Mouse (Mus musculus) hindbrain, embryonic 11.5 days (tissue): ENCODE results near the gene Scnm1. TPM values are rescaled to one million over a fixed set of nuclear protein-coding genes. Genes with fewer than 3 reads are reported as not detected.
"Not testable (repeated sequence)": the region's sequence is repeated elsewhere in the genome, so short reads cannot be mapped to it uniquely, and the experiment has no call there.

Experiments
- ATAC-seq: fragments of 200-750 bp; cut with Nextera tagmentation; 2 replicates; pipeline ENCODE4 v1.8.0; 2017; ENCODE audit warnings: mild to moderate bottlenecking, moderate TSS enrichment, moderate library complexity; ENCODE audit not compliant: low FRiP score
- DNase-seq: peaks from one replicate; pipeline ENCODE4 v3.0.0-alpha.2; 2015; ENCODE audit warnings: low spot score
- H3K27ac ChIP-seq: fragments of 300-500 bp; sonication (generic); 2 replicates; pipeline ENCODE4 v1.5.1; 2014; ENCODE audit warnings: mild to moderate bottlenecking, low read depth, low read length
- H3K27me3 ChIP-seq: fragments of 300-500 bp; sonication (generic); 2 replicates; pipeline ENCODE4 v1.6.1; 2014; ENCODE audit warnings: mild to moderate bottlenecking, low read length, moderate library complexity, mixed read lengths; ENCODE audit not compliant: control insufficient read depth, insufficient read depth
- H3K36me3 ChIP-seq: fragments of 300-500 bp; sonication (generic); 2 replicates; pipeline ENCODE4 v1.6.1; 2014; ENCODE audit warnings: mild to moderate bottlenecking, low read length, moderate library complexity, mixed read lengths; ENCODE audit not compliant: control insufficient read depth, insufficient read depth
- H3K4me1 ChIP-seq: fragments of 300-500 bp; sonication (generic); replicated peaks from 2 replicates; pipeline ENCODE4 v1.6.1; 2014; ENCODE audit warnings: low read length, mixed read lengths; ENCODE audit not compliant: control insufficient read depth, insufficient read depth
- H3K4me2 ChIP-seq: fragments of 300-500 bp; sonication (generic); replicated peaks from 2 replicates; pipeline ENCODE4 v1.6.1; 2014; ENCODE audit warnings: mild to moderate bottlenecking, low read depth, low read length
- H3K4me3 ChIP-seq: fragments of 300-500 bp; sonication (generic); 2 replicates; pipeline ENCODE4 v1.5.1; 2014; ENCODE audit warnings: low read depth, low read length
- H3K9ac ChIP-seq: fragments of 300-500 bp; sonication (generic); 2 replicates; pipeline ENCODE4 v1.6.1; 2014; ENCODE audit warnings: low read depth, low read length
- H3K9me3 ChIP-seq: fragments of 300-500 bp; sonication (generic); 2 replicates; pipeline ENCODE4 v1.6.1; 2016; ENCODE audit warnings: low read length; ENCODE audit not compliant: control insufficient read depth
- WGBS: fragments of 180-500 bp; shearing (Covaris S2); extraction: QIAGEN DNeasy Blood & Tissue Kit; methylation state at CpG from one replicate; pipeline ENCODE4 v1.1.7; 2014; 5-methylcytosine and 5-hydroxymethylcytosine counted together
- polyA plus RNA-seq: library from polyadenylated mRNA; unstranded; fragments of >200 nt; fragmentation: Nextera tagmentation; extraction: Ambion mirVana; gene quantifications from 2 replicates; pipeline ENCODE4 v1.2.1, GENCODE M21; 2014

Scnm1 gene
- polyA plus RNA-seq, 1 experiment from 2014 or later, result 83.2 TPM

DNA sequence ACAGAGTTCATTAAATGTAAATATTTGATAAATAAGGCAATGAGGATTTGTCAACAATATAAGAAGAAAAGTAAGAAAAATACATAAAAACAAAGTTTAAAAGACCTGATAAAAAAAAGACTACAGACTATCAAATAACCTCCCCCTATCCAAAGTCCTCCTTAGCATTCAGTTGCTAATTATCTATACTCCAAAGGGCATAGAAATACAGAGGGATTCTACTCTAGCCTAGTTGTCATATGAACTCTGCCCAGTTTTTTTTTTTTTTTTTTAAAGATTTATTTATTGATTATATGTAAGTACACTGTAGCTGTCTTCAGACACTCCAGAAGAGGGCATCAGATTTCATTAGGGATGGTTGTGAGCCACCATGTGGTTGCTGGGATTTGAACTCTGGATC lies 26.5 kb downstream of the Scnm1 start:
- H3K9me3 ChIP-seq, H3K9ac ChIP-seq, DNase-seq, ATAC-seq, H3K4me1 ChIP-seq, H3K4me3 ChIP-seq, H3K36me3 ChIP-seq, H3K27me3 ChIP-seq, H3K27ac ChIP-seq: not testable (repeated sequence)
- peak overlapping the region; percentile 51 for H3K4me2 ChIP-seq

DNA sequence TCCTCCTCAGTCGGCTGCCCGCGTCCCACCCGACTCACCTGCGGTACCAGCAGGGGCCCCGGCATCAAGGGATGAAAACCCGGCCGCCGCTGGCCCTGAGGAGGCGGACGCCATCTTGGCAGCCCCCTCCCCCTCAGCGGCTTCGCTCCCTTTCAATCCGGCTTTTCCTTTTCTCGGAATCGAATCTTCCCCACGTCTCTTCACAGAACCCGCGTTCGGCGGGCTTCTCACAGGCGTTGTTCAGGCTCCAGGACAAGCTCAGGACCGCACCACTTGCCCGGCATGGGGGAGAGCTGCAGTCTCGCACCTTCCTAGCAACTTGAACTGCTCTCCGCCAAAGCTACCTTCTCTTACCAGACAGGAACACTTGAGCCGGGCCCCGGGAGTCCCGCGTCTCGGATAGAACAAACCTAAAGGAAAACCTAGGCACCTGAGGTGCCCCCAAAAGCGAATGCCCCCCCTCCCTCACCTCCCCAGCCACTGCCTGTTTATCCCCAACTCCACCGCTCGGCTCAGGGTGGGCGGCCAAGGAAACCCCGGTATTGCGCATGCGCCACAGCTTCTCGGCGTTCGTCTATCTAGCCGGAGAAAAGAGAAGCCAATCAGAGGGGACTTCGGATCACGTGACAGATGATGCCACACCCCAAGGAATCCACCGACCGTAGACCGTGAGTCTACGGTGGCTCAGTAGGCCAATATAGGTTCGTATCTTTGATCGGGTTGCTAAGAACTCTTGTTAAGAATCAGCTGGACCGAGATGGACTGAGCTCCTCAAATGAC lies 27.3 kb downstream of the Scnm1 start, which contains the start of gene Pip5k1a:
Gene Pip5k1a (minus strand): TSS at position 593 of the 780 bp plus-strand sequence.
- H3K4me1 ChIP-seq, result no peaks in the 10 kb centered on the region
- peak within 1 kb of the TSS; percentile 84 for H3K9ac ChIP-seq
- ATAC-seq (peak; percentile 91), DNase-seq (peak; percentile 97)
- H3K27me3 ChIP-seq, result no peaks in the 10 kb centered on the region
- H3K4me2 ChIP-seq, result peak within 1 kb of the TSS; percentile 51
- H3K4me3 ChIP-seq, result peak within 1 kb of the TSS; percentile 94
- H3K36me3 ChIP-seq, result no peaks in the 10 kb centered on the region
- H3K9me3 ChIP-seq, result no peaks in the 10 kb centered on the region
- H3K27ac ChIP-seq, result peak within 1 kb of the TSS; percentile 76
- under 1% methylated on average over 51 of the region's 51 CpGs for WGBS

DNA sequence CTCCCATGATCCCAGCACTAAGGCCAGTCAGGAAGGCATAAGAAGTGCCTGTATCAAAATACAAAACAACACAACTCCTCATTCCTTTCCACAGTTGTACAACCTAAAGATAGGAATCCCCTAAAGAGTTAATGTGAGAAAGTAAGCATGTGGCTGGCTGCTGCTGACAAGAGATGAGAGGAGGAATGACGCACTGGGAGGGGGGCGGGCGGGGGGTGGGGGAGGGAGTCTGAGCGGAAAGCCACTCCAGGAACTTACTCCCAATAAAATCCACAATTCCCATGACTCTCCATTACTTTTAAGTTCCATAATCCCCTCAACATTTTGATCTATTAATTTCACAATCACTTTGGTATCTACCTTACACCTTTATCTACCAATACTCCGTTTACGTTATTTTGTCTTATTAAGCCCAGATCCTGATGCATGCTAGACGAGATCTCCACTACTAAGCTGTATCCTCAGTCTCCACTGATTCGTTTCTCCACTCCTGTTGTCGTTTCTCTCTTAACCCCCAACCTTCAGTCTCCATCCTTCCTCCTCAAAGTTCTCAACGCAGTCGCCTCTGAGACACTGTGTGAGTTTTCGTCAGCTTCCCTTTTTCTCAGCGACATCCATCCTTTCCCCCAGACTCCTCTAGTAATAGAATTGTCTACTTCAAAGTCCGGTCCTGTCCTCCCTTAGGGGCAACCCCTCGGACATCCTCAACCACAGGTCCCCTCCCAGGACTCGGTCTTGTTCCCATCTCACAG lies 28.0 kb downstream of the Scnm1 start:
- no peaks in the 10 kb centered on the region for H3K4me1 ChIP-seq
- no peaks in the 10 kb centered on the region for H3K36me3 ChIP-seq
- no peak for ATAC-seq
- peak overlapping the region; percentile 94 for H3K4me3 ChIP-seq
- H3K27ac ChIP-seq, result peak overlapping the region; percentile 76
- under 1% methylated on average over 16 of the region's 16 CpGs for WGBS
- DNase-seq, result no peak
- H3K9me3 ChIP-seq, result no peaks in the 10 kb centered on the region
- H3K4me2 ChIP-seq, result peak overlapping the region; percentile 46
- H3K9ac ChIP-seq, result peak overlapping the region; percentile 84
- H3K27me3 ChIP-seq, result no peaks in the 10 kb centered on the region

DNA sequence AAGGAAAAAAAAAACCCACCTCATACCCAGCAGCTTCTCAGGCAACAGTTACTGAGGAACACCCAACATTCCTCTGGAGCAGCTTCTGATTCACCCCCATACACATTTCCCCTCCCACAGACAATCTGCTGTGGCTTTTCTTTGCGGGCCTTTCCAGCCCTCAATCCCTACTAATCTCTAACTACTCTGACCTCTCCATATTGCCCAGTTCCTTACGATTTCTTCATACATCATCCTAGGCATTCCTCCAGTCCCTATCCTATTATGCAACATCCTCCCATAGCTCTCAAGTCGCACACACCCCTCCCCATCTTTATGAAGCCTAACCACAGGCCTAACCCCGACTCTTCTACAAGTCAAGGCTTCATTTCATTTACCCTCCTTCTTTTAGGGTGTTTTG lies 28.7 kb downstream of the Scnm1 start:
- no peak for DNase-seq
- no peak for ATAC-seq
- Histone ChIP-seq H3K27ac (no peak overlapping the region), H3K4me2 (peak overlapping the region; percentile 46), H3K4me3 (peak overlapping the region; percentile 94; the same call in 1 of the 2 replicates), H3K4me1 (no peaks in the 10 kb centered on the region), H3K27me3 (no peaks in the 10 kb centered on the region), H3K36me3 (no peaks in the 10 kb centered on the region), H3K9ac (no peak overlapping the region), H3K9me3 (no peaks in the 10 kb centered on the region)
- 83% methylated on average over 4 of the region's 4 CpGs for WGBS

DNA sequence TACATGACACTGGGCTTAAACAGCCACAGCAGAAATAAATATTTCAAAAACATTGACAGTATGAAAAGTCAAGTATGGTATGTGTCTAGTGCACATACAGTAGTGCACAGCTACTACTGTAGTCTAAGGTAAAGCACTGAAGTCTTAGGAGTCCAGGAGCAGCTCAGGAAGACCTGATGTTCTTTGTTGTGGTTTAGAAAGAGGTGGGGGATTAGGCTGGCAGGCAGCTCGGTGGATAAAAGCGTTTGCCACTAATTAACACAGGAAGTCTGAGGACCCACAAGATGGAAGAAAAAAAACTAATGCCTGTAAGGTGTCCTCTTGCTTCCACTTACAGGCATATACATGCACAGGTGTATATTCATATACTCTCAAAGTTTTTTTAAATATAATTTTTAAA lies 33.0 kb downstream of the Scnm1 start:
- Histone ChIP-seq H3K9ac (no peak overlapping the region), H3K4me1 (no peaks in the 10 kb centered on the region)

DNA sequence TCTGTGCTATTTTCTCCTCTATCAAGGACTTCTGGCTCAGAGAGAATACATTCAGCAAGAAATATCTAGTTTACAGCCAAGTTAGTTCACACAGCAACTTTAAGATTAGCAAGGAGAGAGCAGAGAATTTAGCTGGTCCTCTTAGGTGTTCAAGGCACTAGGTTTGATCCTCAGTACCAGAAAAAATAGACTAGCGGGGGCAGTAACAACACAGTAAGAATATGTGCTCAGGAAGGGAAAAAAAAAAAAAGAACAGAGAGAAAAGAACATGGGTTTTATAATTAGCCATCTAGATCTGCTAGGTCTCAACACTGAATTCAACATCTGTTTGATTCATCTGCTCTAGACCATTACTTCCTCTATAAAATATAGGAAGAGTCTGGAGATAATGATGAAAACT lies 45.7 kb downstream of the Scnm1 start:
- H3K4me2 ChIP-seq, result no peak overlapping the region
- no peaks in the 10 kb centered on the region for H3K4me1 ChIP-seq
- ATAC-seq, result no peak
- no peaks in the 10 kb centered on the region for H3K9me3 ChIP-seq
- H3K36me3 ChIP-seq, result no peaks in the 10 kb centered on the region
- WGBS, result 100% methylated on average over 1 of the region's 1 CpGs
- H3K27ac ChIP-seq, result no peak overlapping the region
- no peak overlapping the region for H3K9ac ChIP-seq
- H3K27me3 ChIP-seq, result no peaks in the 10 kb centered on the region
- DNase-seq, result no peak
- H3K4me3 ChIP-seq, result no peak overlapping the region

More for the DNA sequence above, 33.0 kb downstream of the Scnm1 start:
- Histone ChIP-seq H3K9me3 (no peaks in the 10 kb centered on the region), H3K4me2 (no peak overlapping the region), H3K27me3 (no peaks in the 10 kb centered on the region), H3K36me3 (no peaks in the 10 kb centered on the region), H3K4me3 (no peak overlapping the region), H3K27ac (no peak overlapping the region)
- no peak for ATAC-seq
- WGBS, result 61% methylated on average over 2 of the region's 2 CpGs
- no peak for DNase-seq

Other genes starting within 250 kb of the Scnm1 start
- 357 and 379 TPM in 2 replicates for gene Psmb4, start 247.1 kb downstream of the Scnm1 start, polyA plus RNA-seq
- gene Selenbp1, start 201.0 kb downstream of the Scnm1 start, polyA plus RNA-seq, result 6.9 and 7.4 TPM in 2 replicates
- gene Rfx5, start 179.9 kb downstream of the Scnm1 start, polyA plus RNA-seq, result 6.0 and 8.9 TPM in 2 replicates
- gene Pi4kb, start 159.3 kb downstream of the Scnm1 start, polyA plus RNA-seq, result 22.1 and 24.4 TPM in 2 replicates
- 21.2 and 29.6 TPM in 2 replicates for gene Zfp687, start 118.6 kb downstream of the Scnm1 start, polyA plus RNA-seq
- 328 and 329 TPM in 2 replicates for gene Psmd4, start 91.4 kb downstream of the Scnm1 start, polyA plus RNA-seq
- gene Pip5k1a, start 27.1 kb downstream of the Scnm1 start, polyA plus RNA-seq, result 14.1 and 15.0 TPM in 2 replicates
- 232 and 236 TPM in 2 replicates for gene Vps72, start 23.0 kb downstream of the Scnm1 start, polyA plus RNA-seq
- 0.68 and 1.1 TPM in 2 replicates for gene Tmod4, start 9.5 kb downstream of the Scnm1 start, polyA plus RNA-seq
- gene Lysmd1, start 77 bp upstream of the Scnm1 start, polyA plus RNA-seq, result 12.5 and 19.3 TPM in 2 replicates
- 1.7 and 2.1 TPM in 2 replicates for gene Tnfaip8l2, start 8.3 kb upstream of the Scnm1 start, polyA plus RNA-seq
- gene Sema6c, start 26.4 kb upstream of the Scnm1 start, polyA plus RNA-seq, result 22.6 and 27.0 TPM in 2 replicates
- 6.1 and 9.7 TPM in 2 replicates for gene Gabpb2, start 83.9 kb upstream of the Scnm1 start, polyA plus RNA-seq
- 110 and 117 TPM in 2 replicates for gene Cdc42se1, start 94.7 kb upstream of the Scnm1 start, polyA plus RNA-seq
- 171 and 203 TPM in 2 replicates for gene Mllt11, start 98.2 kb upstream of the Scnm1 start, polyA plus RNA-seq
- 0.21 TPM in 1 of 2 replicates, not detected in the other for gene Gm128, start 107.6 kb upstream of the Scnm1 start, polyA plus RNA-seq
- gene Bnipl, start 117.2 kb upstream of the Scnm1 start, polyA plus RNA-seq, result 0.61 and 0.73 TPM in 2 replicates
- 42.2 and 46.5 TPM in 2 replicates for gene Mindy1, start 147.3 kb upstream of the Scnm1 start, polyA plus RNA-seq
- gene Prune1, start 148.1 kb upstream of the Scnm1 start, polyA plus RNA-seq, result 31.0 and 31.3 TPM in 2 replicates
- gene Anxa9, start 173.2 kb upstream of the Scnm1 start, polyA plus RNA-seq, result 1.6 and 2.1 TPM in 2 replicates
- gene Cers2, start 180.8 kb upstream of the Scnm1 start, polyA plus RNA-seq, result 101 and 105 TPM in 2 replicates
- gene Setdb1, start 223.2 kb upstream of the Scnm1 start, polyA plus RNA-seq, result 58.6 and 63.2 TPM in 2 replicates